Mouse (Mus musculus): ENCODE data around the gene Fbxo46. TPM values are rescaled to one million over a fixed set of nuclear protein-coding genes. Genes with fewer than 3 reads are reported as not detected.

The Fbxo46 gene
- polyA plus RNA-seq, 1 experiment from 2014 or later = 20.9 TPM

DNA sequence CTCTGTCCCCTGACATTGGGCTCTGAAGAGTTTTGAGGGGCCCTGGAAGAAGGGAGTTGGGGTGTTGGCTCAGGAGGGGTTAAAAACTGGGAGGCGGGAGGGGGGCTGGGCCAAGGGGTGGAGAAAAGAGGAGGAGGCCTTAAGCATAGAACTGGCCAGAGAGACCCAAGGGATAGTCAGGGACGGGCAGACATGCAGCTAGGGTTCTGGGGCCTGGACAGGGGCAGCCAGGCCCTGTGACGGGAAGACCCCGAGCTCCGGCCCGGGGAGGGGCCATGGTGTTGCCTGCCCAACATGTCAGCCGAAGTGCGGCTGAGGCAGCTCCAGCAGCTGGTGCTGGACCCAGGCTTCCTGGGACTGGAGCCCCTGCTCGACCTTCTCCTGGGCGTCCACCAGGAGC lies 36.0 kb upstream of the Fbxo46 start, which contains the start of gene Dmpk:
Gene Dmpk, plus strand, starts transcription at position 149 of the 400 bp plus-strand sequence.
- WGBS = 46% methylated on average over 10 of the region's 10 CpGs
- ATAC-seq (ENCODE audit: low FRiP score) = no peak
- Histone ChIP-seq H3K4me2 (replicated peaks) (no peak within 1 kb of the TSS), H3K27ac (0 out of 2 replicates have a peak within 1 kb of the TSS, but pooled peaks have one; percentile 4), H3K9me3 (replicated peaks) (no peaks in the 10 kb centered on the region), H3K36me3 (peaks cover 71% of the 10 kb centered on the region), H3K4me3 (no peak within 1 kb of the TSS), H3K9ac (no peak within 1 kb of the TSS), H3K27me3 (peaks cover 5% of the 10 kb centered on the region), H3K4me1 (peaks cover 42% of the 10 kb centered on the region)

DNA sequence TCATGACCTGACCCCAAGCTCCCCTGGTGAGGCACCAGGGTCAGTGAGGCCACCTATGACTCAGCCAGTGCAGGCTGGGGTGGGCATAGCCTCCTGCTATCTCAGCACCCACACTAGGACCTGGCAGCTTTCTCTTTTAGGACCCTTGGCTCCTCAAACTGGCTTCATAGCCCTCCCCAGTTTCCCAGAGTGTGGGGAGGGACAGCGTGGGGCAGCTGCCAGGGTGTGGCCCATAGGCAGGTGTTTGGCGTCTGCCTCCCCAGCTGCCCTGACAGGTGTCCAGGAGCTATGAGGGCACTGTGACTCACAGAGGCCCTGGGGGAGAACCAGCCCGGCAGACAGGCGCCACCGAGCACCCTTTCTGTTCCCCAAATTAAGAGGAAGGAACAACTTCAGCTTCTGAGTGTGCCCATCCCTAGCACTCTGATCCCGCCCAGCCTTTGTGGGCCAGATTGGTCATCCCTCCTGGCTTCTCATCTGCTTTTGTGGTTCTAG lies 35.3 kb upstream of the Fbxo46 start:
- Histone ChIP-seq H3K9me3 (replicated peaks) (no peaks in the 10 kb centered on the region), H3K9ac (no peak overlapping the region), H3K4me2 (replicated peaks) (no peak overlapping the region), H3K4me1 (peaks cover 42% of the 10 kb centered on the region), H3K36me3 (peaks cover 65% of the 10 kb centered on the region), H3K27ac (no peak overlapping the region), H3K27me3 (peaks cover 5% of the 10 kb centered on the region), H3K4me3 (no peak overlapping the region)
- WGBS = 79% methylated on average over 6 of the region's 6 CpGs
- no peak for ATAC-seq (ENCODE audit: low FRiP score)

DNA sequence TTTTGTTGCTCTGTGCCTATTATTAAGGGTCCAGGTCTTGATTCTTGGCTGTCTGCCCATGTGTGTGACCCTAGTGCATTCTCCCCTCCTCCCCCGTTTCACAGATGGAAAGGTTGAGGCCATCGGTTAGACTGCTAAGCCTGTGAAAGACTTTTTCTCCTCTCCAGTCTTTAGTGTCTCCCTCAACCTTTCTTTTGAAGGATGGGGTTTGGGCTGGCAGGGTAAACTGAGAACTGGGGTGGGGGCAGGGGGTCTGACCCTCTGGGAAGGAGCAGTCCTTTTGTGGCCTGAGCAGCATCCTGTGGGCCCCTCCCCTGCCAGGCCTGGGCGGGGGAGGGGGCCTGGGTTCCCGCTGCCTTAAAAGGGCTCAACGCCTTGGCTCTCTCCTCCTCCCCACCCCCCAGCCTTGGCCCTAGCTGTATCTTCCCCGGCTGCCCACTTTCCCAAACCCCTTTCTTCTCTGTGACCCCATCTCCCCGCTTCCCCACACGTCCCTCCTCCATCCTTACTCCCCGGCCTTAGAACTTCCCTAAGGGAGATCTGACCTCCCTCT lies 34.7 kb upstream of the Fbxo46 start:
- peaks cover 42% of the 10 kb centered on the region for H3K4me1 ChIP-seq
- H3K4me3 ChIP-seq = no peak overlapping the region
- H3K9ac ChIP-seq = no peak overlapping the region
- H3K27me3 ChIP-seq = peaks cover 5% of the 10 kb centered on the region
- 27% methylated on average over 9 of the region's 9 CpGs for WGBS
- no peak overlapping the region for H3K4me2 ChIP-seq (replicated peaks)
- H3K27ac ChIP-seq = no peak overlapping the region
- H3K9me3 ChIP-seq (replicated peaks) = no peaks in the 10 kb centered on the region
- H3K36me3 ChIP-seq = peaks cover 62% of the 10 kb centered on the region
- ATAC-seq (ENCODE audit: low FRiP score) = no peak

DNA sequence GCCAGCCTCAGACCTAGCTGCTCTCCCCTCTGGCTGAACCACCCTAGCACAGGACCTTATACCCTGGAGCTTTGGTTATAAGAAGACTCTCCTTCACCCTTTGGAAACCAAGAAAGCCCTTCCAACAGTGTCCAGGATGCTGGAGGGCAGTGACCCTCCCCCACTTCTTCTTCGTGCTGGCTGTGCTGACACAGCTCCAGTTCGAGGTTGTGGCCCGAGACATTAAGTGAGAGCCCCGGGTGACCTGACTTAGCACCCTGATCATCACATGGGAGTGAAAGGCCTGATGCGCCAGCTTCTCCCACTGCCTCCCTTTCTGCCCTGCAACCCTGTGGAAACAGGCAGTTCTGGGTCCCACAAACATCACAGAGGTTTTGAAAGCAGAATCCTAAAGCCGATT lies 34.2 kb upstream of the Fbxo46 start:
- Histone ChIP-seq H3K9me3 (replicated peaks) (no peaks in the 10 kb centered on the region), H3K36me3 (peaks cover 58% of the 10 kb centered on the region), H3K9ac (no peak overlapping the region), H3K27ac (no peak overlapping the region), H3K4me2 (replicated peaks) (no peak overlapping the region), H3K4me3 (no peak overlapping the region), H3K27me3 (peaks cover 9% of the 10 kb centered on the region), H3K4me1 (peaks cover 42% of the 10 kb centered on the region)
- ATAC-seq (ENCODE audit: low FRiP score) = no peak
- WGBS = 12% methylated on average over 6 of the region's 6 CpGs

DNA sequence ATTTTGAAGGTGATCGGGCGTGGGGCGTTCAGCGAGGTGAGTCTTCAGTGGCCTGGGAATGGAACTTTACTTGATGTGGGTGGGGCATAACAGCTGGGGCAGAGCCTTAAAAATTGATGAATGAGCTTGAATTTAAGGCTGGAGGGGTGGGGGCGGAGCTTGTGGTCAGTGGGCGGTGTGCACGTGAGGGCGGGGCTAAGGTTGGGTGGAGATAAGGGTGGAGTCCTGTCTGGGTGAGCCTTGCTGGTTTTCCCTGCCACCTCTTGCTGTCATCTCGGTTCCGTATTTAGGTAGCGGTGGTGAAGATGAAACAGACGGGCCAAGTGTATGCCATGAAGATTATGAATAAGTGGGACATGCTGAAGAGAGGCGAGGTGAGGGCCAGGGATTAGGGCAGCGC lies 33.6 kb upstream of the Fbxo46 start:
- H3K4me1 ChIP-seq = peaks cover 42% of the 10 kb centered on the region
- 15% methylated on average over 14 of the region's 14 CpGs for WGBS
- no peak for ATAC-seq (ENCODE audit: low FRiP score)
- H3K9me3 ChIP-seq (replicated peaks) = no peaks in the 10 kb centered on the region
- H3K36me3 ChIP-seq = peaks cover 57% of the 10 kb centered on the region
- no peak overlapping the region for H3K27ac ChIP-seq
- peaks cover 15% of the 10 kb centered on the region for H3K27me3 ChIP-seq
- no peak overlapping the region for H3K9ac ChIP-seq
- H3K4me2 ChIP-seq (replicated peaks) = no peak overlapping the region
- H3K4me3 ChIP-seq = no peak overlapping the region

DNA sequence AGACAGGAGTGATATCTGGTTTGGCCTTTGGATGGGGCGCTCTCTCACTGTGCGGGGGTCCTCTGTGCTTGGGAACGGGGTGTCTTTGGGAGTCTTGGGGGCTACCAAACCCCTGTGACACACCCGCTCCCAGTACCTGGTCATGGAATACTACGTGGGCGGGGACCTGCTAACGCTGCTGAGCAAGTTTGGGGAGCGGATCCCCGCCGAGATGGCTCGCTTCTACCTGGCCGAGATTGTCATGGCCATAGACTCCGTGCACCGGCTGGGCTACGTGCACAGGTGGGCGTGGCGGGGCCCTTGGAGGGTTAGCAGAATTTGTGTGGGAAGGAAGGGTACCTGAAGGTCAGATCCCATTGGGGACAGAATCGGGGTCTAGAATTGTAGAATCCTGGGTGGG lies 32.9 kb upstream of the Fbxo46 start:
- Histone ChIP-seq H3K27me3 (peaks cover 22% of the 10 kb centered on the region), H3K9me3 (replicated peaks) (no peaks in the 10 kb centered on the region), H3K4me1 (peaks cover 41% of the 10 kb centered on the region), H3K27ac (no peak overlapping the region), H3K9ac (no peak overlapping the region), H3K4me3 (no peak overlapping the region), H3K36me3 (peaks cover 53% of the 10 kb centered on the region), H3K4me2 (replicated peaks) (no peak overlapping the region)
- WGBS = 58% methylated on average over 18 of the region's 18 CpGs
- ATAC-seq (ENCODE audit: low FRiP score) = no peak

DNA sequence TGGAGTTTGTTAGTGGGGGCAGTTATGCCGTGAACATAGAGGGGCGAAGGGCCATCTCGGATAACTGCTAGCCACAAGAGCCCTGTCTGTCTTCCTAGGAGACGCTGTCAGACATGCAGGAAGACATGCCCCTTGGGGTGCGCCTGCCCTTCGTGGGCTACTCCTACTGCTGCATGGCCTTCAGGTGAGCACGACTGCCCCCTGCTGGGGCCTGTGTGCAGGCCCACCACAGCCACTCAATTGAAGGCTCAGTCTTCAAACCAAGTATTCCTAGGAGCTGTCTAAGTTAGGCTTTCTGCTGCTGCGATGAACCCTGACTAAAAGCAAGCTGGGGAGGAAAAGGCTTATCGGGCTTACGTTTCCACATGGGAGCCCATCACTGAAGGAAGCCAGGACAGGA lies 30.8 kb upstream of the Fbxo46 start:
- H3K27me3 ChIP-seq = peaks cover 29% of the 10 kb centered on the region
- no peak overlapping the region for H3K4me2 ChIP-seq (replicated peaks)
- H3K27ac ChIP-seq = no peak overlapping the region
- no peak overlapping the region for H3K4me3 ChIP-seq
- peaks cover 42% of the 10 kb centered on the region for H3K4me1 ChIP-seq
- WGBS = 43% methylated on average over 10 of the region's 10 CpGs
- H3K36me3 ChIP-seq = peaks cover 36% of the 10 kb centered on the region
- H3K9me3 ChIP-seq (replicated peaks) = no peaks in the 10 kb centered on the region
- no peak for ATAC-seq (ENCODE audit: low FRiP score)
- H3K9ac ChIP-seq = no peak overlapping the region

DNA sequence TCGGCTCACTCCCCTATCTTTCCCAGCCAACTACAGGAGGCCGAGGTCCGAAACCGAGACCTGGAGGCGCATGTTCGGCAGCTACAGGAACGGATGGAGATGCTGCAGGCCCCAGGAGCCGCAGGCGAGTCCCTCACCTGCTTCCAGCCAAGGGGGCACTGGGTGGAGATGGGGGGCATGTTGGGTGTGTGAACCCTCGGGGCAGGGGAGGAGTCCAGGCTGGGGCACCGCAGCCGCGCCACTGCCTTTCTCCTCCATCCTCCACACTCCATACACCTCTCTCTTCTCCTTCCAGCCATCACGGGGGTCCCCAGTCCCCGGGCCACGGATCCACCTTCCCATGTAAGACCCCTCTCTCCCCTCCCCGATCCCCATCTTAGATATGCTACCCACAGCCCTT lies 27.7 kb upstream of the Fbxo46 start:
- peaks cover 33% of the 10 kb centered on the region for H3K27me3 ChIP-seq
- WGBS = 31% methylated on average over 17 of the region's 17 CpGs
- H3K4me3 ChIP-seq = no peak overlapping the region; the same call in 1 of the 2 replicates
- H3K4me2 ChIP-seq (replicated peaks) = peak overlapping the region; percentile 89
- peaks cover 47% of the 10 kb centered on the region for H3K4me1 ChIP-seq
- H3K9me3 ChIP-seq (replicated peaks) = no peaks in the 10 kb centered on the region
- H3K36me3 ChIP-seq = peaks cover 30% of the 10 kb centered on the region
- 0 out of 2 replicates have a peak overlapping the region, but pooled peaks have one; percentile 18 for H3K9ac ChIP-seq
- ATAC-seq (ENCODE audit: low FRiP score) = no peak
- no peak overlapping the region for H3K27ac ChIP-seq

DNA sequence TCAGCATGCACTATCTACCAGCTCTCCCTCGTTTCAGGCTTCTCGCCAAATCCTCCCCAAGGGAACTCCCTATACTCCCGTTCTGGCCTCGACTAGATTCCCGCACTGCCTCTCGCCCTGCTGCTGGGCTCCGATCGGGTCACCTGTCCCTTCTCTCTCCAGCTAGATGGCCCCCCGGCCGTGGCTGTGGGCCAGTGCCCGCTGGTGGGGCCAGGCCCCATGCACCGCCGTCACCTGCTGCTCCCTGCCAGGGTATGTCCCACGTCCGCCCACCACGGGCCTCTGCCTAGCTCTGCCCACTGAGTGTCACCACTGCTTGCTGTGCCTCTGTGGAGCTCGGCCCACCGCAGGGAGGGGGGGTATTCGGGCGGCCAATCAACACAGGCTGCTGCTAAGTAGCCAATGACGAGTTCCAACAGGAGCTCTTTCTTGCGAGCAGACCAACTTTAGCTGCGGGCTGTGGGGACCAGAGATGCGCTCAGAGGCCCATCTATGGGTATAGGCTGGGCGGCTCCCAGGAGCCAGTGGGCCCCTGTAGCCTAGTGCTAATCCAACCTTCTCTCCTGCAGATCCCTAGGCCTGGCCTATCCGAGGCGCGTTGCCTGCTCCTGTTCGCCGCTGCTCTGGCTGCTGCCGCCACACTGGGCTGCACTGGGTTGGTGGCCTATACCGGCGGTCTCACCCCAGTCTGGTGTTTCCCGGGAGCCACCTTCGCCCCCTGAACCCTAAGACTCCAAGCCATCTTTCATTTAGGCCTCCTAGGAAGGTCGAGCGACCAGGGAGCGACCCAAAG lies 27.1 kb upstream of the Fbxo46 start:
- peak; percentile 62 for ATAC-seq (ENCODE audit: low FRiP score)
- Histone ChIP-seq H3K9ac (0 out of 2 replicates have a peak overlapping the region, but pooled peaks have one; percentile 18), H3K4me1 (peaks cover 51% of the 10 kb centered on the region), H3K4me3 (peak overlapping the region; percentile 56), H3K27me3 (peaks cover 33% of the 10 kb centered on the region), H3K36me3 (peaks cover 24% of the 10 kb centered on the region), H3K4me2 (replicated peaks) (peak overlapping the region; percentile 89), H3K9me3 (replicated peaks) (no peaks in the 10 kb centered on the region), H3K27ac (peak overlapping the region; percentile 92)
- 4% methylated on average over 38 of the region's 38 CpGs for WGBS

DNA sequence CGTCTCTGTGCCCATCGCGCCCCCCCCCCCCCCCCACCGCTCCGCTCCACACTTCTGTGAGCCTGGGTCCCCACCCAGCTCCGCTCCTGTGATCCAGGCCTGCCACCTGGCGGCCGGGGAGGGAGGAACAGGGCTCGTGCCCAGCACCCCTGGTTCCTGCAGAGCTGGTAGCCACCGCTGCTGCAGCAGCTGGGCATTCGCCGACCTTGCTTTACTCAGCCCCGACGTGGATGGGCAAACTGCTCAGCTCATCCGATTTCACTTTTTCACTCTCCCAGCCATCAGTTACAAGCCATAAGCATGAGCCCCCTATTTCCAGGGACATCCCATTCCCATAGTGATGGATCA lies 26.5 kb upstream of the Fbxo46 start:
- 0 out of 2 replicates have a peak overlapping the region, but pooled peaks have one; percentile 14 for H3K9ac ChIP-seq
- peaks cover 33% of the 10 kb centered on the region for H3K27me3 ChIP-seq
- peak; percentile 46 for ATAC-seq (ENCODE audit: low FRiP score)
- no peaks in the 10 kb centered on the region for H3K9me3 ChIP-seq (replicated peaks)
- peaks cover 18% of the 10 kb centered on the region for H3K36me3 ChIP-seq
- under 1% methylated on average over 14 of the region's 15 CpGs for WGBS
- peak overlapping the region; percentile 92 for H3K27ac ChIP-seq
- peaks cover 51% of the 10 kb centered on the region for H3K4me1 ChIP-seq
- peak overlapping the region; percentile 56 for H3K4me3 ChIP-seq
- peak overlapping the region; percentile 89 for H3K4me2 ChIP-seq (replicated peaks)

DNA sequence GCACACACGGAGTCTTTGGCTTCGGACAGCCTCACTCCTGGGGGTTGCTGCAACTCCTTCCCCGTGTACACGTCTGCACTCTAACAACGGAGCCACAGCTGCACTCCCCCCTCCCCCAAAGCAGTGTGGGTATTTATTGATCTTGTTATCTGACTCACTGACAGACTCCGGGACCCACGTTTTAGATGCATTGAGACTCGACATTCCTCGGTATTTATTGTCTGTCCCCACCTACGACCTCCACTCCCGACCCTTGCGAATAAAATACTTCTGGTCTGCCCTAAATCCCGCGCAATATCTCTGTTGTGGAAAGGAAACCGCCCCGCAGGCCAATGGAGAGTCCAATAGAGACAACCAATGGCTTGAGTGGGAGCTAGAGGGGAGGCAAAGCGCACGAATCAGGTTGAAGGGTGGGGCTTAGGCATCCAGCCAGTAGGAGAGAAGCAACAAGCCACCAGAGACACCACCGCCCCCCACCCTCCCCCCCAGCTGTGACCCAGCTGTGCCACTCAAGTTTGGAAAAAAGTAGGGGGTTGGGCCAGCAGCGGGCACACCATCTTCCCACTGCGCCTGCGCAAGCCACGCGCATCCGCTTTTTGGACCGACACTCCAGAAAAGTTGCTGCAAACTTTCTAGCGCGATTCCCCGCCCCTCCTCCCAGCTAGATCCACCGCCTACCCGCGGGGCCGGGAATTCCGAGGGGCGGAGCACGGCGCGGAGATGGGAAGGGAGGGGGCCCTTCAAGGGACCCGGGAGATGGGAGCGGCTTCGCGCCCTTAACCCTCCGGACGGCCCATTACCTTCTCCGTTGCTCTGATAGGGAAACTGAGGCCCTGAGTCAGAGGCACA lies 25.9 kb upstream of the Fbxo46 start:
- Histone ChIP-seq H3K4me1 (peaks cover 51% of the 10 kb centered on the region), H3K36me3 (peaks cover 13% of the 10 kb centered on the region), H3K27ac (peak overlapping the region; percentile 92), H3K27me3 (peaks cover 33% of the 10 kb centered on the region), H3K9me3 (replicated peaks) (no peaks in the 10 kb centered on the region), H3K4me3 (peak overlapping the region; percentile 56), H3K9ac (peak overlapping the region; percentile 85), H3K4me2 (replicated peaks) (peak overlapping the region; percentile 89)
- peak; percentile 87 for ATAC-seq (ENCODE audit: low FRiP score)
- under 1% methylated on average over 45 of the region's 45 CpGs for WGBS

DNA sequence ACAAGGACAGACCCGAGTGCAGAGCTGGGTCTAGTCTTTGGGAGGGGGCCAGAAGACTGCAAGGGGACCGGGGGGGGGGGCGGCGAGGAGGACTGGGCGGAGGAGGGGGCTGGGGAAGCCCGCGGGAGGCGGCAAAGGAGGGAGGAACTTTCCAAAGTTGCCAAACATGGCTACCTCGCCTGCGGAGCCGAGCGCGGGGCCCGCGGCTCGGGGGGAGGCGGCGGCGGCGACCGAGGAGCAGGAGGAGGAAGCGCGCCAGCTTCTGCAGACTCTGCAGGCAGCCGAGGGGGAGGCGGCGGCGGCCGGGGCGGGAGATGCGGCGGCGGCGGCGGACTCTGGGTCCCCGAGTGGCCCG lies 25.2 kb upstream of the Fbxo46 start, which contains the start of gene Six5:
Gene Six5, plus strand, starts transcription at position 124 of the 355 bp plus-strand sequence.
- H3K4me1 ChIP-seq = peaks cover 54% of the 10 kb centered on the region
- peak within 1 kb of the TSS; percentile 85 for H3K9ac ChIP-seq
- ATAC-seq (ENCODE audit: low FRiP score) = no peak
- WGBS = 2% methylated on average over 20 of the region's 36 CpGs
- H3K27me3 ChIP-seq = peaks cover 33% of the 10 kb centered on the region
- peak within 1 kb of the TSS; percentile 56 for H3K4me3 ChIP-seq
- peak within 1 kb of the TSS; percentile 92 for H3K27ac ChIP-seq
- H3K9me3 ChIP-seq (replicated peaks) = no peaks in the 10 kb centered on the region
- peaks cover 13% of the 10 kb centered on the region for H3K36me3 ChIP-seq
- peak within 1 kb of the TSS; percentile 89 for H3K4me2 ChIP-seq (replicated peaks)
